Mouse (Mus musculus): ENCODE results near the gene Atox1. TPM values are rescaled to one million over a fixed set of nuclear protein-coding genes. Genes with fewer than 3 reads are reported as not detected.

Gene Atox1
- total and polyA plus RNA-seq, 3 experiments: 258 to 365 TPM; not detected in 1

DNA sequence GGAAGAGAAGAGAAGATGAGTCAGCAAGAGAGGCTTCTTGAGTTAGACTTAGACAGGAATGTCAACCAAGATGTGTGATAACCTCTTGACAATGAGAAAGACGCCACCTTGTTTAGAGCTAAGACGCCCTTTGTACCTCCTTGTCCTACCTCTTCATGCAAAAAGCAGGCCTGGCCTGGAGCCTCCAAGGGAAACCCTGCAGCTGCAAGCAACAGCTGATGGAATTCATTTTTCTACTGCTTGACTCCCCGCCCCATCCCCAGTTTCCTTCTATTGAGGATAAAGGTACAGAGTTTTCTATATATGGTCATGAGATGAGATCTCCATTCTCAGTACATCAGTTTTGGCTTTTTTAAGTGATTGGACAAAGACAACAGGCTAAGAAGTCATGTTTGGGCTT lies 51.0 kb downstream of the Atox1 start:
- Histone ChIP-seq H3K36me3 (ENCODE audit: control insufficient read depth in 1 of 2, insufficient read depth in 2 of 2, low read length in 2 of 2) (no peaks in the 10 kb centered on the region), H3K27ac (ENCODE audit: control insufficient read depth, low read depth, low read length) (no peak overlapping the region), H3K9ac (ENCODE audit: control insufficient read depth, low read depth, low read length, poor library complexity, severe bottlenecking) (no peak overlapping the region), H3K79me2 (ENCODE audit: control insufficient read depth, insufficient read depth, low read length, poor library complexity) (no peaks in the 10 kb centered on the region), H3K4me1 (ENCODE audit: control insufficient read depth in 1 of 2, insufficient read depth in 2 of 2, low read length in 2 of 2) (no peaks in the 10 kb centered on the region), H3K27me3 (ENCODE audit: control insufficient read depth in 1 of 2, insufficient read depth in 2 of 2, low read length in 2 of 2) (peaks cover 9 to 11% of the 10 kb centered on the region in 2 experiments), H3K9me3 (replicated peaks; ENCODE audit: insufficient read depth, low read length) (no peaks in the 10 kb centered on the region), H3K4me3 (ENCODE audit: control insufficient read depth in 1 of 2, insufficient read depth in 1 of 2, low read depth in 2 of 2, low read length in 2 of 2) (no peak overlapping the region)
- TF ChIP-seq SMC3 (IDR thresholded peaks at IDR 0.05; ENCODE audit: low read depth, low read length) (no peak), MAX (IDR thresholded peaks at IDR 0.05; ENCODE audit: low read length) (no peak), ZMIZ1 (IDR thresholded peaks at IDR 0.05; ENCODE audit: low read depth, low read length) (no peak), USF2 (IDR thresholded peaks at IDR 0.05; ENCODE audit: borderline replicate concordance in 1 of 2, insufficient read depth in 1 of 2, low read depth in 1 of 2, low read length in 2 of 2) (no peak), BHLHE40 (IDR thresholded peaks at IDR 0.05; ENCODE audit: borderline replicate concordance, low read depth, low read length) (no peak), JUND (IDR thresholded peaks at IDR 0.05; ENCODE audit: low read depth, low read length) (no peak), GABPA (IDR thresholded peaks at IDR 0.05; ENCODE audit: low read depth, low read length) (no peak), ETS1 (IDR thresholded peaks at IDR 0.05; ENCODE audit: low read depth, low read length) (no peak), HCFC1 (IDR thresholded peaks at IDR 0.05; ENCODE audit: low read depth, low read length) (no peak), MEF2A (IDR thresholded peaks at IDR 0.05; ENCODE audit: extremely low read depth, insufficient replicate concordance, low read depth, low read length, poor library complexity, severe bottlenecking) (no peak), MXI1 (IDR thresholded peaks at IDR 0.05; ENCODE audit: low read depth, low read length) (no peak), TAL1 (IDR thresholded peaks at IDR 0.05; ENCODE audit: low read length) (no peak), E2F4 (IDR thresholded peaks at IDR 0.05; ENCODE audit: borderline replicate concordance, low read depth, low read length) (no peak), POLR2AphosphoS2 (IDR thresholded peaks at IDR 0.05; ENCODE audit: low read length) (no peak), ZC3H11A (IDR thresholded peaks at IDR 0.05; ENCODE audit: low read depth, low read length) (no peak), MAZ (IDR thresholded peaks at IDR 0.05; ENCODE audit: low read depth, low read length) (no peak), CHD2 (IDR thresholded peaks at IDR 0.05; ENCODE audit: low read length) (no peak), UBTF (IDR thresholded peaks at IDR 0.05; ENCODE audit: borderline replicate concordance, insufficient read depth, low read depth, low read length) (no peak)
- DNase-seq (ENCODE audit: low read depth, low spot score): no peak

GRCm38 (mm10) chr11:55407133-55407532 lies 53.9 kb downstream of the Atox1 start:
- no peak overlapping the region for H3K4me3 ChIP-seq (ENCODE audit: control insufficient read depth in 1 of 2, insufficient read depth in 1 of 2, low read depth in 2 of 2, low read length in 2 of 2)
- peaks cover 4 to 8% of the 10 kb centered on the region in 2 experiments; a peak in 3 of 4 replicates for H3K27me3 ChIP-seq (ENCODE audit: control insufficient read depth in 1 of 2, insufficient read depth in 2 of 2, low read length in 2 of 2)
- no peaks in the 10 kb centered on the region for H3K79me2 ChIP-seq (ENCODE audit: control insufficient read depth, insufficient read depth, low read length, poor library complexity)
- no peak overlapping the region for H3K9ac ChIP-seq (ENCODE audit: control insufficient read depth, low read depth, low read length, poor library complexity, severe bottlenecking)
- no peak for DNase-seq (ENCODE audit: low read depth, low spot score)
- H3K36me3 ChIP-seq (ENCODE audit: control insufficient read depth in 1 of 2, insufficient read depth in 2 of 2, low read length in 2 of 2): no peaks in the 10 kb centered on the region
- no peaks in the 10 kb centered on the region for H3K4me1 ChIP-seq (ENCODE audit: control insufficient read depth in 1 of 2, insufficient read depth in 2 of 2, low read length in 2 of 2)
- H3K27ac ChIP-seq (ENCODE audit: control insufficient read depth, low read depth, low read length): no peak overlapping the region
- no peaks in the 10 kb centered on the region for H3K9me3 ChIP-seq (replicated peaks; ENCODE audit: insufficient read depth, low read length)
- no peak for TF ChIP-seq KAT2A (conservative IDR thresholded peaks at IDR 0.05; ENCODE audit: low read depth, low read length)
- TF ChIP-seq SIN3A (IDR thresholded peaks at IDR 0.05; ENCODE audit: low read length): no peak
- TF ChIP-seq TCF12 (IDR thresholded peaks at IDR 0.05; ENCODE audit: low read depth, low read length): no peak
- TF ChIP-seq USF2 (IDR thresholded peaks at IDR 0.05; ENCODE audit: borderline replicate concordance in 1 of 2, insufficient read depth in 1 of 2, low read depth in 1 of 2, low read length in 2 of 2): no peak
- no peak for TF ChIP-seq MYB (IDR thresholded peaks at IDR 0.05; ENCODE audit: low read depth, low read length)
- no peak for TF ChIP-seq MEF2A (IDR thresholded peaks at IDR 0.05; ENCODE audit: extremely low read depth, insufficient replicate concordance, low read depth, low read length, poor library complexity, severe bottlenecking)
- no peak for TF ChIP-seq ZKSCAN1 (IDR thresholded peaks at IDR 0.05; ENCODE audit: low read depth, low read length)
- no peak for TF ChIP-seq MYC (IDR thresholded peaks at IDR 0.05; ENCODE audit: low read depth, low read length)

Data from MEL (cell line).